Mouse (Mus musculus) CH12.LX (cell line): ENCODE data around the gene Emc10. TPM values are rescaled to one million over a fixed set of nuclear protein-coding genes. Genes with fewer than 3 reads are reported as not detected.

Experiments used
- DNase-seq: peaks from one replicate; pipeline ENCODE4 v3.0.0-alpha.2; 2013; ENCODE audit errors: extremely low read depth
- H3K27ac ChIP-seq: 2 replicates; pipeline ENCODE4 v1.5.1; 2012; ENCODE audit warnings: low read depth, mild to moderate bottlenecking, control low read depth, moderate library complexity; ENCODE audit not compliant: insufficient read depth
- H3K27me3 ChIP-seq: replicated peaks from 2 replicates; pipeline ENCODE3; 2012; ENCODE audit warnings: inconsistent platforms
- H3K36me3 ChIP-seq, 2 experiments: replicated peaks in 1 of 2; 2 replicates each; pipeline versions ENCODE3 to v1.6.1; 2012; ENCODE audit warnings: inconsistent platforms in 1 of 2, low read length in 1 of 2, mild to moderate bottlenecking in 1 of 2, mixed read lengths in 1 of 2, moderate library complexity in 1 of 2; ENCODE audit not compliant: control insufficient read depth in 1 of 2, insufficient read depth in 1 of 2
- H3K4me1 ChIP-seq, 2 experiments: 2 replicates each; pipeline ENCODE4 v1.6.1; 2012; ENCODE audit warnings: inconsistent platforms in 1 of 2, moderate library complexity in 1 of 2; ENCODE audit not compliant: insufficient read depth in 2 of 2, control insufficient read depth in 1 of 2
- H3K4me2 ChIP-seq: 2 replicates; pipeline ENCODE4 v1.6.1; 2012; ENCODE audit warnings: low read depth, mild to moderate bottlenecking, control low read depth; ENCODE audit not compliant: poor library complexity, insufficient read depth, severe bottlenecking
- H3K4me3 ChIP-seq, 3 experiments: fragments of 150-350 bp in 1 of 3; sonication (generic) in 1 of 3; replicated peaks in 1 of 3; 2 replicates each; pipeline versions ENCODE3 to v1.5.1; 2011 to 2012; ENCODE audit warnings: low read depth in 2 of 3, low read length in 2 of 3, mild to moderate bottlenecking in 2 of 3, moderate library complexity in 2 of 3, control low read depth in 1 of 3, improper control_type of control experiment in 1 of 3, inconsistent platforms in 1 of 3, mixed read lengths in 1 of 3; ENCODE audit not compliant: poor library complexity in 1 of 3
- H3K79me2 ChIP-seq: replicated peaks from 2 replicates; pipeline ENCODE4 v1.6.1; 2012; ENCODE audit warnings: mild to moderate bottlenecking, moderate library complexity; ENCODE audit not compliant: control insufficient read depth, poor library complexity, insufficient read depth, severe bottlenecking; ENCODE audit errors: extremely low read depth
- H3K9ac ChIP-seq: 2 replicates; pipeline ENCODE4 v1.6.1; 2012; ENCODE audit warnings: low read depth, mild to moderate bottlenecking, control low read depth, moderate library complexity; ENCODE audit not compliant: insufficient read depth
- H3K9me3 ChIP-seq: replicated peaks from 2 replicates; pipeline ENCODE3; 2012; ENCODE audit warnings: low read length, inconsistent platforms, mixed read lengths
- BHLHE40 ChIP-seq: IDR thresholded peaks from 2 replicates; pipeline ENCODE4 v1.6.1; 2011; ENCODE audit warnings: mild to moderate bottlenecking, low read depth, low read length, improper control_type of control experiment
- CHD2 ChIP-seq: IDR thresholded peaks from 2 replicates; pipeline ENCODE4 v1.6.1; 2011; ENCODE audit warnings: low read length, improper control_type of control experiment
- CTCF ChIP-seq, 2 experiments: IDR thresholded peaks in 1 of 2; conservative IDR thresholded peaks in 1 of 2; 2 replicates each; pipeline ENCODE4 v1.5.1; 2011 to 2012; ENCODE audit warnings: low read depth in 2 of 2, low read length in 2 of 2, improper control_type of control experiment in 1 of 2, inconsistent platforms in 1 of 2, mild to moderate bottlenecking in 1 of 2, moderate library complexity in 1 of 2
- HCFC1 ChIP-seq: IDR thresholded peaks from 2 replicates; pipeline ENCODE4 v1.6.1; 2012; ENCODE audit warnings: low read depth, mild to moderate bottlenecking, inconsistent platforms, low read length, improper control_type of control experiment
- IRF4 ChIP-seq: IDR thresholded peaks from 2 replicates; pipeline ENCODE4 v1.6.1; 2014; ENCODE audit warnings: low read depth, mild to moderate bottlenecking, inconsistent platforms, low read length, improper control_type of control experiment
- JUND ChIP-seq: conservative IDR thresholded peaks from 2 replicates; pipeline ENCODE4 v1.6.1; 2011; ENCODE audit warnings: low read depth, low read length, improper control_type of control experiment
- MAZ ChIP-seq: IDR thresholded peaks from 2 replicates; pipeline ENCODE4 v1.6.1; 2012; ENCODE audit warnings: low read depth, mild to moderate bottlenecking, inconsistent platforms, low read length, improper control_type of control experiment, moderate library complexity
- NELFE ChIP-seq: IDR thresholded peaks from 2 replicates; pipeline ENCODE4 v1.6.1; 2011; ENCODE audit warnings: low read depth, low read length, improper control_type of control experiment
- POLR2A ChIP-seq: IDR thresholded peaks from 2 replicates; pipeline ENCODE4 v1.6.1; 2011; ENCODE audit warnings: low read depth, mild to moderate bottlenecking, improper control_type of control experiment, low read length
- RAD21 ChIP-seq: IDR thresholded peaks from 2 replicates; pipeline ENCODE4 v1.6.1; 2011; ENCODE audit warnings: low read depth, mild to moderate bottlenecking, low read length, improper control_type of control experiment, moderate library complexity
- RCOR1 ChIP-seq: conservative IDR thresholded peaks from 2 replicates; pipeline ENCODE4 v1.6.1; 2012; ENCODE audit warnings: low read depth, mild to moderate bottlenecking, inconsistent platforms, low read length, improper control_type of control experiment
- SIN3A ChIP-seq: IDR thresholded peaks from 2 replicates; pipeline ENCODE4 v1.6.1; 2012; ENCODE audit warnings: low read length, improper control_type of control experiment, inconsistent platforms
- SMC3 ChIP-seq: IDR thresholded peaks from 2 replicates; pipeline ENCODE4 v1.6.1; 2011; ENCODE audit warnings: low read depth, low read length, improper control_type of control experiment
- USF2 ChIP-seq: conservative IDR thresholded peaks from 2 replicates; pipeline ENCODE4 v1.6.1; 2011; ENCODE audit warnings: low read depth, low read length, improper control_type of control experiment
- ZNF384 ChIP-seq: IDR thresholded peaks from 2 replicates; pipeline ENCODE4 v1.6.1; 2012; ENCODE audit warnings: low read depth, low read length, improper control_type of control experiment, inconsistent platforms
- dilution Hi-C: fragments of 300-500 bp; cut with MboI; formaldehyde crosslinking; loops from 2 replicates; pipeline ENCODE4 v1.14.3; 2020; ENCODE audit warnings: low sequenced_read_pairs; ENCODE audit not compliant: extremely low pct_unique_long_range_greater_than_20kb, extremely low pct_ligation_motif_present
- in situ Hi-C: fragments of 300-500 bp; cut with MboI; formaldehyde crosslinking; loops from 3 replicates; pipeline ENCODE4 v1.14.3; 2019; ENCODE audit warnings: low sequenced_read_pairs, low pct_ligation_motif_present, low pct_unique_long_range_greater_than_20kb, mixed read lengths
- polyA plus RNA-seq: library from polyadenylated mRNA; unstranded; fragments of >175 nt; gene quantifications from 2 replicates; pipeline ENCODE4 v1.2.1, GENCODE M21; 2012; ENCODE audit warnings: low read depth; ENCODE audit not compliant: insufficient read length
- total RNA-seq, 2 experiments: library from RNA; depleted of rRNA; stranded (reverse); fragments of 300-350 nt in 1 of 2; fragments of >200 nt in 1 of 2; gene quantifications; 2 replicates each; pipeline ENCODE4 v1.2.3; 2012 to 2014

Emc10 gene
- total and polyA plus RNA-seq, 3 experiments, result 14.4 to 49.1 (median 32.4) TPM

DNA sequence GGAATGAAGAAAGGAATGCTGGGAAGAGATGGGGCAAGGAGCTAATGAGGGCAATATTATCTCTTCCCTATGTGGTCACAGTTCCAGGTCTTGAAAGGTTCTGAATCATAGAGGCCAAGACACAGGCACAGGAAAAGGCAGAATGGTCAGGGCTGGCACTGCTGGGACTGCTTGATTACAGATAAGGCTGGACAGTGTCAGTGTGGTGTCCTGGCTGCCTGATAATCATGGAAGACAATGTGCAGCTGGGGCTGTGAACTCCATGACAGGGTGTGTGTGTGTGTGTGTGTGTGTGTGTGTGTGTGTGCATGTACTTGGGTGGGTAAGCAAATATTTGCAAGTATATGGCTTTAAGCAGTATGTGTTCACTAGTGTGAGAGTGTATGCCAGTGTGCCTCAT is 11.2 kb upstream of the Emc10 start:
- in situ Hi-C loops (loop anchor here (5.0 kb wide), 2 partner anchors 45 to 140 kb away; partner anchors contain the start of gene Nr1h2), dilution Hi-C loops (no loop called here)
- H3K9me3 ChIP-seq, result peaks cover 14% of the 10 kb centered on the region
- no peaks in the 10 kb centered on the region for H3K79me2 ChIP-seq
- H3K4me1 ChIP-seq, result no peaks in the 10 kb centered on the region
- no peak overlapping the region for H3K9ac ChIP-seq
- DNase-seq, result no peak
- H3K27me3 ChIP-seq, result no peaks in the 10 kb centered on the region
- TF ChIP-seq RCOR1 (no peak), IRF4 (no peak), CTCF (conservative IDR thresholded peaks at IDR 0.05 in 1 of 2, IDR thresholded peaks at IDR 0.05 in 1 of 2; ENCODE audit: low read depth in 2 of 2, low read length in 2 of 2) (no peak), USF2 (no peak)
- peaks cover 65 to 94% of the 10 kb centered on the region in 2 experiments for H3K36me3 ChIP-seq
- H3K4me3 ChIP-seq, result no peak overlapping the region
- H3K4me2 ChIP-seq, result no peak overlapping the region
- no peak overlapping the region for H3K27ac ChIP-seq

DNA sequence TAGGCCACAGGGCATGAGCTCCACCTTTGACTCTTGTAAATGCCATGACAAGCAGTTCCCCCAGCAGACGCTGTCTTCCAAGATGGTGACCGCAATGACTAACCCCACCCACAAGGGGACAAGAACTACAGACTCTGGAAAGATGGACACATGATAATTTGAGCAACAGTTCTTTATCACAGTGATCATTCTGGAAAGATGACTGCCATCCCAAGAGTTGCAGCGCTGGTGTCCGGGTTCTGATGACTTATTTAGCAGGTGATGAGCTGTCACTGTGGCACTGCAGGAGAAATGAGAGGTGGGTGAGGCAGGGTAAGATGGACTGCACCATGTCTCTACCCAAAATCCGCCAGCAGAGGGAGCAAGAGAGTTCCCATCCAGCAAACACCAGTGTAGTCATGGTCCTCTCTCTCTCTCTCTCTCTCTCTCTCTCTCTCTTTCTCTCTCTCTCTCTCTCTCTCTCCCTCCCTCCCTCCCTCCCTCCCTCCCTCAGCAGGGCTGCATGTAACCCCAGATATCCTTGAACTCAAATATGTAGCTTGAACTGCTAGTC is 5.3 kb upstream of the Emc10 start:
- TF ChIP-seq HCFC1, result 0 out of 2 replicates have a peak, but pooled peaks have one; percentile 12
- TF ChIP-seq JUND, result peak; percentile 43; the same call in 1 of the 2 replicates
- no peak for TF ChIP-seq USF2
- no peak for TF ChIP-seq ZNF384
- peak; percentile 89 for TF ChIP-seq SMC3
- TF ChIP-seq BHLHE40, result no peak
- TF ChIP-seq CHD2, result no peak
- no peak for TF ChIP-seq POLR2A
- 0 out of 2 replicates have a peak, but pooled peaks have one; percentile 31 for TF ChIP-seq SIN3A
- TF ChIP-seq NELFE, result peak; percentile 29; the same call in 1 of the 2 replicates
- no peak for TF ChIP-seq RCOR1
- 0 out of 2 replicates have a peak, but pooled peaks have one; percentile 34 for TF ChIP-seq MAZ
- peak; percentile 60 to 80; a peak in 3 of 4 replicates for TF ChIP-seq CTCF (conservative IDR thresholded peaks at IDR 0.05 in 1 of 2, IDR thresholded peaks at IDR 0.05 in 1 of 2; ENCODE audit: low read depth in 2 of 2, low read length in 2 of 2)
- peak; percentile 46 for TF ChIP-seq RAD21
- TF ChIP-seq, all 38 proteins: peak for 8
- peak; percentile 81 for DNase-seq
- in situ Hi-C loops, result no loop called here

More for the DNA sequence above, 5.3 kb upstream of the Emc10 start:
- Histone ChIP-seq H3K4me1 (peaks cover 4 to 8% of the 10 kb centered on the region in 2 experiments; a peak in 3 of 4 replicates), H3K9me3 (peaks cover 10% of the 10 kb centered on the region), H3K79me2 (no peaks in the 10 kb centered on the region), H3K4me3 (no peak overlapping the region), H3K9ac (no peak overlapping the region), H3K27me3 (no peaks in the 10 kb centered on the region), H3K4me2 (no peak overlapping the region), H3K36me3 (peaks cover 34 to 62% of the 10 kb centered on the region in 2 experiments), H3K27ac (no peak overlapping the region)
- dilution Hi-C loops, result no loop called here
